Mouse (Mus musculus) thymus, postnatal 0 days (tissue): ENCODE measurements around the gene Vps8. TPM values are rescaled to one million over a fixed set of nuclear protein-coding genes. Genes with fewer than 3 reads are reported as not detected.
A peak's percentile ranks its signal among the peaks of the same experiment; 100 is the strongest.

Source experiments
- DNase-seq: peaks from one replicate; pipeline ENCODE4 v3.0.0-alpha.2; 2015; ENCODE audit warnings: low spot score
- polyA plus RNA-seq: library from polyadenylated mRNA; unstranded; fragments of >200 nt; fragmentation: Nextera tagmentation; extraction: Ambion mirVana; gene quantifications from 2 replicates; pipeline ENCODE4 v1.2.1, GENCODE M21; 2015

Gene Vps8
- polyA plus RNA-seq, 1 experiment from 2014 or later: 8.1 TPM

DNA sequence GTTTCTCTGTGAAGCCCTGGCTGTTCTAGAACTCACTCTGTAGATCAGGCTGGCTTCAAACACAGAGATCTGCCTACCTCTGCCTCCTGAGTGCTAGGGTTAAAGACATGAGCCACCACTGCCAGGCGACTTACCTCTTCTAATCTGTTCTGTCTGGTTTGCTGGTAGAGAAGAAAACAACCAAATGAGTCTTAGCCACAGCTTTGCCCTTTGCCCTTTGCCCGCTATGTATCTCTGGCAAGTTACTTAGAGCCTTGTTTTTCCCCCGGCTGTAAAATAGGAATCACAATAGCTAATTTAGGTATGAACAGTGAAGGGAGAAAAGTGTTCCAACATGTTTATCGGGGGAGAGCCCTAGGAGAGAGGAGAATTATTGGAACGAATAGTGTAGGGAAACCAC, 18.3 kb upstream of the Vps8 start:
- DNase-seq: no peak

DNA sequence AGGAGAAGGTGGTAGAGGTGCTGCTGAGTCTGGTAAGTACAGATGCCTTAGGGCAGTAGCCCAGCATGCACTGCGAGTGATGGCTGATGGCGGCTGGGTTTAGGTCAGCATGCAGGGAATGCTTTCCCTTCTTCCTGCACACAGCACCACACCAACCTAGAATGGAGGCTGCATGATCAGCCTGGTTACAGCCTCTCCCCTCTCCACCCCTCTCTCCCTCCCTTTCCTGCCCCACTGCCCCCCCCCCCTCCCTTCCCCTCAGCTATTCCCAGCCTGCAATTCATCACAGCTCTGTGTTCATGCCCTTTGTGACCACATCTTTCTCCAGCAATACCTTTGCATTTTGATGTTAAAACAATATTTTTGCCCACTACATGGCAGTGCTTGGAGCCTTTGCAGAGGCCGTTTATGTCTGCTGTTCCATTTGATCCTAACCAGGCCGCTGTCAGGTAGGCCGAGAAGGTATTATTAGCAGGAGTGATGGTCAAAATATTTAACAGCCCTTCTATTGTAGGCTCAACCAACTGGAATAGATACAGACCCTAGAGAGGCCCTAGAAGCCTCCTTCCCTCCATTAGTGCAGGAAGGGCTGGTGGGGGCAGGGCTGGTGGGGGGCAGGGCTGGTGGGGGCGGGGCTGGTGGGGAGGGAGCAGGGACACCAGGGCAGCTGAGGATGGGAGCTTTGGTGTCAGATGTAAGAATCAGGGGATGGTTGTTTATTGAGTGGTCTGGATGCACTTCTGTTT, 17.5 kb upstream of the Vps8 start:
- DNase-seq: no peak

DNA sequence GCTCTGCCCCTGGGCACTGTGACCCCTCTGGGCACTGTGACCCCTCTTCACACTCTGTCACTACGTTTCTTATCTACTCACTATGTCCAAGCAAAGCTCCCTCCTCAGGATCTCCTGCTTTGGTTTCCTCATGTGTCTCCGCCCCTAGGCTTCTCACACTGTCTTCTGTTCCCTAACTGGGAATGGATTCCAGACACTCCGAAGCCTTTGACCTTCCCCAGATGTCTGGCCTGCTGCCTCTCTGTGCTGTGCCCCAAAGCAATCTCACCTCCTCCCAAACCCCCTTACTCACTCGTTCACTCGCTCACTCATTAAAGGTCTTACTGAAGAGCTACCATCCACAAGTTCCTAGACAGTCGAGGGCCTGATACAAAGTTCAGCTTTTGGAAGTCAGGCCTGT, 16.8 kb upstream of the Vps8 start:
- no peak for DNase-seq

DNA sequence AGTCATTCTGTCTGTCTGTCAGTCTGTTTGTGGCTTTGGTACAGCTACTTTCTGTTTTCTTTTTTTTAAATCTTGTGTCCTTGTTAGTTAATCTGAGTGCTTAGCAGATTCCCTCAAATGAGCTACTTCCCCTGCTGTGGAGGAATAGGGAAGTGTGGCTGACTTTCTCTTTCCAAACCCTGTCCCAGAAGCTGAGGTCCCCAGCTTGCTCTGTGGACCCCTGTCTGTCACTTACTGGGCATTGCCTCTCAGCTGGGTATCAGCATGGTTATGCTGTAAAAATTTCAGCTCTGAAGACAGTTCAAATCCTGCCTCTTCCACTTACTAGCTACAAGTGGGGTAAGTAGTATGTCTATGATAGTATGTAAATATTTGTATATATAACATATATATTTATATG, 11.1 kb upstream of the Vps8 start:
- DNase-seq: no peak

DNA sequence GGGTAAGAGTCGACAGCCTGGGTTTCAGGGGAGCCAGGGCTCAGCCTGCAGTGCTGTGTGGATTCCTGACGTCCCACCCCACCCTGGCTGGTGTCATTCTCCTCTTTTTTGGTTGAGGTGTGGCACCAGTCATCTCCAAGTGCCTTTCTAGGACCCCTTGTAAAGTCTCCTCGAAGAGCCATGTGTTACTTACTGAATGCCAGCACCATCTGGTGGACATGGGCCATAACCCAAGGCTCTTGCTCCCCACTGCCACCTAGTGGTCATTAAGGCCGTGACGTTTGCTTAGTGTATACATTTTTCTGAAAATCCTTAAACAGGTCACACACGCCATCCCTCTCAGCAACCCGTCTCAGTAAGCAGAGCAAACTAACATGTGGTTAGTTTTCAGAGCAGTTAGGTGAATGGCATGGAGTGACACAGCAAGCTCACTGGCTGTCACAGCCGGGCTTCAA, 10.3 kb upstream of the Vps8 start:
- DNase-seq: peak; percentile 89

DNA sequence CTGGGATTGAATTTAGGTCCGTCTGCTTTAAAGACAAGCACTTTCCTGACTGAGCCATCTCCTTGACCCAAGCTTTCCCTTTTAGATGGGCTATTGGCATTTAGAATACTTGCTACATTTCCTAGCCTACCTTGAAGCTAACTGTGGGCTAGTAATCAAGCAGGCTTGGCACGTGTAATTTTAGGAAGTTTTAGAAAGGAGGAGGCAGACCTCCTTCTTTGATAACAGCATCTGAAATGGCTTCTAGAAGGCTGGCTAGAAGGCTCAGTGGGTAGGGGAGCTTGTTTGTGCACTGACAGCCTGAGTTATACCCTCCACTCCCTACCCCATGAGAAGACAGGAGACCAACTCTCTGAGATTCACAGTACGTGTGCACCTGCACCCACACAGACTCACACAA, 9.1 kb upstream of the Vps8 start:
- DNase-seq: no peak

DNA sequence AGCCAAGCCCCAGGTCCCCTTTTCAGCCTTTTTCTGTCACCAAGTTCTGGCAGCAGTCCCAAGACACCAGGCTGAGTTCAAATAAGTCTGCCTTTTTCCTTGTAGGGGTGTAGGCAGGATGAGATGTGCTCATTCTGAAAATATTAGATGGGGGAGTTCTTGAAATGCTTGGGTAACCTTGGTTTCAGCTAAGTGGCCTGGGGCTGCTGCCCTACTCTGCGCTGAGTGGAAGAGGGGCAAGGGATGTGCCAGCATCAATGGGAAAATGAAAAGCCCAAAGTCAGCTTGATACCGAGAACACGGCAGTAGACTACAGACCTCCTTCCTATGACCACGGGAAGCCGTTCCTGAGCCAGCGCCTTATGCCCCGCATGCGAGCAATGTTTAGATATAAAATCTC, 7.8 kb upstream of the Vps8 start:
- DNase-seq: no peak

DNA sequence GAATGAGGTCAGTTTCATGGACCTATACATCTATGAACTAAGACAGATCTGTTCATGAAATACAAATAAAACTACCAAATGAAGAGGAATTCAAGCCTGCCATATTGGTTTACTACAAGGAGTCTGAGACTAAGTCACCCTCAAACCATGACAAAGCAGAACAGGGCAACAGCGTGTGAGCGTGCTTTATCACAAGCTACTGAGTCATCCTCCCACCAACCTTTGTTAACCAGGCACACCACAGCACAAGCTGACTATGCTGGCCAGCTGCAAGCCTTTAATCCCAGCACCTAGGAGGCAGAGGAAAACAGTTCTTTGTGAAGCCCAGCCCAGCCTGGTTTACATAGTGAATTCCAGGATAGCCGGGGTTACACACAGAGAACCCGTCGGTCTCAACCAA, 4.9 kb upstream of the Vps8 start:
- no peak for DNase-seq

DNA sequence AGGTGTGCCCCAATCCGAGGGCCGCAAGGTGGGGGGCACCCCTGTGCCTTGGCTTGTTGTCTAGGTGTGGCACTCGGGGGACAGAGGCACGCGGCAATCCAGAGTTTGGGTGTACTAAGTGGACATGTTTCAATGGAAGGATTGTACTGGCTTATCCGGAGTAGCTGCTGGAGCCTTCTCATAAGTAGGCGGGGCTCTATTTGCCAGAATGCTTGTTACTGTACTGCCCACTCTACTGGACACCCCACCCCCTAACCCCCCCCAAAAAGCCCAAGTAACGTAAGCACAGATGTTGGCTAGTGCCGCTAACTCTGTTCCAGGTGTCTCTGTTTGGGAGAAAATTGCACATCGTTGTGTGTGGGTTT, 610 bp downstream of the Vps8 start:
- no peak for DNase-seq

DNA sequence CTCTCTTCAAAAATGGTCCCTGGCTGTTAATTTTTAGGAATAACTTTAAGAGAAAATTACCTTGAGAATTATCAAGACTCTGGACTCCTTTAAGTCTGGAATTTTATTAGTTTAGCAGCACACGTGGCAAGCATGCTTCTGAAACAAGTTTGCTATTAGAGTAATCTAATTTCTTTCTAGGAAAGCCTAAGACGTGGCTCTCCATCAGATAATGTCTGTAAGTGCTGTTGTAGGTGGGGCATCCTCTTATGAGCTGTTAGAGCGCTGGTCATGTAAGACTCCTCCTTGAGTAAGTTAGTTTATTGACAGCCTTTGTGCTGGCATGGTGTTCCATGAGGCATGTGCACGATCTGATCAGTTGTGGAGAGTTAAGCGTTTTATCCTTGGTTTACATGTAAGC, 5.2 kb downstream of the Vps8 start:
- no peak for DNase-seq

DNA sequence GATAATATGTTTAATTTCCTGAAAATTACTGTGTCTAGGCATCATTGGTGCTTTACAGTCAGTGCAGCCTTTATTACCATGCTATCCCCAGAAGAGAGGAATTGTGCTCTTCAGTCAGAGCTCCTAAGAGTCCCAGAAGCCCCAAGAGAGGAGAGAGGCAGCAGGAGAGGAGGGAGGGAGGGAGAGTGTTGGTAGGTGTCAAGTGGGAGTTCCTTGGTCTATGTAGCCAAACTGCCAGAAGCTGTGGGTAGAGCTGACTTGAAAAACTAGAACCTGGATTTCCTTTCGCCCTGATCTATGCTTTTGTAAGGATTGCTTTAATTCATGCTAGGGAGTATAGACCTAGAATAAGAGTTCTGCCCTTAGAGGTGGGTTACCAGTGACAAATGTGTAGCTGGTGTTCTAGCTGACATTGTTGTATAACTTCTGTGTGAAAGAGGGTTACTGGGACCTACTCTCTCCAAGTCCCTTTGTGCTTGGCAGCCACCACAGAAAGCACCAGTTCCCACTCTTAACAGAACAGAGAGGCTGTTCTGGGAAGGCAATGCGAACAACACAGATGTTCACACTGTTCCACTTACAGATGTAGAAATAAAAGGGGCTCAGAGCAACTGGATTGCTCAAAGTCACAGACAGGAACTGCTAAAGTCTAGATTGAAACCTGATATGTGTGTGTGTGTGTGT, 7.6 kb downstream of the Vps8 start:
- no peak for DNase-seq

DNA sequence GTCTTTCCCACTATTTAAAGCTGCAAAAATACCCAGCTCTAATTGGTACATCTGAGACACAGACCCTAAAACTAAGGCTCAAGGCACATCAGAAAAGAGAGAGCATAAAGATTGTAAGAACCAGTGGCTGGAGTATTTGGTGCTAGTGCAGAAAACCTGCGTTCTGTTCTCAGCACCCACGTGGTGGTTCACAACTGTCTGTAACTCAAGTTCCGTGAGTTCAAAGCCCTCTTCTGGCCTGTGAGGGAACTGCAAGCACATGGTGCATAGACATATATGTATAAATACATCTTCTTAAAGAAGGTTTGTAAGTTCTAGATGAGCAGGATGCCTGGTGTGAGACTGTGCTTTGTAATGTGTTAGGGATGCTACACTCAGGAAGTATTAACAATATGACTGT, 8.7 kb downstream of the Vps8 start:
- DNase-seq: no peak

DNA sequence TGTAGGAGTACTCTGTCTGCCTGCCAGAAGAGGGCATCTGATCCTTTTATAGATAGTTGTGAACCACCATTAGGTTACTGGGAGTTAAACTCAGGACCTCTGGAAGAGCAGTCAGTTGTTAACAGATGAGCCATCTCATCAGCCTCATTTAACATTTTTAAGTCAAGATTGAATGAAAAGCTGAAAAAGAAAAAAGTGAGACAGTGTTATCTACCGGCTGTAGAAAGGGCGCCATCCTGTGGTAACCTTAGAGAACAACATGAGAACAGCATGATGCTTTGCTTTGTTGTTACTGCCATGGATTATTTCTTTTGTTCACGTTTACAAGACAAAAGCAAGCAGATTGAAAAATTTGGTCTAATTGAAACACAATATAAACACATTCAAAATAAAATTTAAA, 10.6 kb downstream of the Vps8 start:
- peak; percentile 17 for DNase-seq

DNA sequence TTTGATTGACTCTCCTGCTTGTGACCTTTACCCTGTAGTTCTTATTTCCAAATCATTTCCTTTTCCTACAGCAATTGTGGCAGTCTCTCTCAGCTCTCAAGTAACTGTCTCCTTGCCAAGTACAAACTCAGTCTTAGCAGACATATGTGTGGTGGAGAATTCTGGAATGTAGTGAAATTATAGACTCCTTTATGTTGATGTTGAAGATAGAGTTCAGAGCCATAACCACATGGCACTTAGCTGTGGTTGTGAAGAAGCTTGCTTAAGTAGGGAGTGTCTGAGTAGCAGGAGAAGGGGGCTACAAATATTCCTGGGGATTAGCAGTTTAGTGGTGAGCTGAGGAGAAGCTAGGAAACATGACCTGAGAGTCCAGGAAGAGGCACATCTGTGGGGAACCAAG, 18.1 kb downstream of the Vps8 start:
- DNase-seq: no peak

DNA sequence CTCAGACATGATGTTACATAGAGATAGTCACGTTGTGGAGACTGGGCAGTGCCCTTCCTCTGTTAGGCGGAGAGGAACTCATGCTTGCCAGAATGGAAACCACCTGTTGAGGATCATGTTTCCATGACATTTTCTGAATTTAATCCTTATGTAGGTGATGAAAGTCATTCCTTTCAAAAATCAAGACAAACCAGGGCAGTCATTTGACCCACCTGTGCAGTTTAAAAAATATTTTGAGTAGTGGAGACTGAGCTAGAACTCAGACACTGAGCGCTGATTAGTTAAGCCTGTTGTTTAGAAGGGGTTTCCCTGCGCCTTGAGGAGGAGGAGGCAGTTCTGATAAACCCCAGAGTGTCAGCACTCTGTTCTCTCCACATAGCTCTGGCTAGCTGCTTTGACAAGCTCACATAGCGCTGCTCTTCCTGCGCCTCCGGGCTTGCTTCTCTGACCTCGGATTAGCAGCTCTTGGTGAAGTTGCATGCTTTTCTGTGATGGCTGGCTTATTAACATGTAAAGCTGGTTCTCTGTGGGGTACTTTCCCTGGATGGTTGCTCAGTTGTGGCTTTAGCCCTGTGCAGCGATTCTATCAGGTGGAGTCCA, 22.2 kb downstream of the Vps8 start:
- DNase-seq: no peak

DNA sequence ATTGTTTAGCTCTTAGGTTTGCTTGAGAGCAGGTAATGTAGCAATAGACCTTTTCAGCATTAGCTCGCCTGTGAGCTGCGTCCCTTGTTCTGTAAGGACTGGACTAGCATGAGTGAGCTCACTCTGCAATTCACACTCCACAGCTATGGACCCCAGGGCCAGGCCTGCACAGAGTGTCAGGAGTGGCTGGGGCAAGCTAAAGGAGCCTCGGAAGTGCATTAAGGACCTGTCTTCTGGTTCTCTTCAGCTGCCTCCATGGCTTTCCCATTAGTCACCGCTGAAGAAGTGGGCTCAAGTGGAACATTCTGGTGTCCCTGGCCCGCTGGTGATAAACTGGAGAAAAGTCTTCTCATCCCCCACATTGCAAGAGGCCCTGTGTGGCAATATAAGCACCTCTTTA, 24.5 kb downstream of the Vps8 start:
- DNase-seq: no peak

DNA sequence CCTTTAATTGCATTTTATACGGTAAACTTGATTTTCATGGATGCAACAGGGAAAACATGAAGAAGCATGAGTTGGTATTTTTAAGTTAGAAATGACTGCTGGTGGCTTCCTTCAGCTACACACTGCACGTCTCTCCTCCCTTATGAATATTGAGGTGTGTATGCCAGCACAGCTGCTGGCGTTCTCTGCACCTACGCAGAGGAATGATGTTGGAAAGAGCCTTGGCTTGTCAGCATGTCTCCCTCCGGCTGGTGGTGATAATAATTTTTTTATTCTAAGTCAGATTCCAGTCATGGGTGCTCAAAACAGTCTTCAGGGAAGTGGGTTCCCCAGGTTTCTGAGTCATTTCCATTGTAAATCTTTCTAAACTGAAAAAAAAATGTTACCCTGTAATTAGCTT, 25.5 kb downstream of the Vps8 start:
- DNase-seq: no peak

DNA sequence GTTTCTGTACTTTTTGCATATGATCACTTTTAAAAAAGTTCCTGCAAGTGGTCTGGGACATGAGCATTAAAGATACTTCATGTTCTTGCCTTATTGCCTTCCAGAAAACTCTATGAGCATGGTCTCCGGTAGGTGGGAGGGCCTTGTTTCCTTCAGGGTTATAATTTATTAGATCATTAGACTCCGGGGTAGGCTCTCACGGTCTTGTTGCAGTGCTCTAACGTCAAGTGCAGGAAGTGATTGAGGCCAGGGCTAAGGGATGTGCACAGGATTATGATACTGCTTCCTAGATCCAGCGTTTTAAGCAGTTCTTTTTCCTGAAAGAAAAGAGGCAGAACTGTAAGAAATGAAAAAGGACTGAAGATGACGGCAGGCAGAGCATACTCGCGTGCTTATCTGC, 27.0 kb downstream of the Vps8 start:
- DNase-seq: no peak

DNA sequence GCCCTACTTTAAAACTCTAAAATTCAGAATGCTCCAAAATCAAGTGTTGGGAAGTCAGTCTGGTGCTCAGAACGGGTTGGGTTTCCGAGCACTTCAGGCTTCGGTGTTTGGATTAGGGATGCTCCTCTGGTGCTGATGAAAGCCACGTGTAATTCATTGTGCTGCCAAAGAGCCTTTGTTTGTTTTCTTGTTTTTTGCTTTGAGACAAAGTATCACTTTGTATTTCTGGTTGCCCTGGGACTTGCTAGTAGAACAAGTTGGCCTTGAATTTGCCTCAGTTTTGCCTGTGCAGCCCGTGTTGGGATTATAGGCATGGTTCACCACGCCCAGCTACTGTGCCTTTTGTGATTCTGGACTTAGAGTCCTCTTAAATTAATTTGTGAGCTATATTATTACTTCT, 29.7 kb downstream of the Vps8 start:
- DNase-seq: no peak

DNA sequence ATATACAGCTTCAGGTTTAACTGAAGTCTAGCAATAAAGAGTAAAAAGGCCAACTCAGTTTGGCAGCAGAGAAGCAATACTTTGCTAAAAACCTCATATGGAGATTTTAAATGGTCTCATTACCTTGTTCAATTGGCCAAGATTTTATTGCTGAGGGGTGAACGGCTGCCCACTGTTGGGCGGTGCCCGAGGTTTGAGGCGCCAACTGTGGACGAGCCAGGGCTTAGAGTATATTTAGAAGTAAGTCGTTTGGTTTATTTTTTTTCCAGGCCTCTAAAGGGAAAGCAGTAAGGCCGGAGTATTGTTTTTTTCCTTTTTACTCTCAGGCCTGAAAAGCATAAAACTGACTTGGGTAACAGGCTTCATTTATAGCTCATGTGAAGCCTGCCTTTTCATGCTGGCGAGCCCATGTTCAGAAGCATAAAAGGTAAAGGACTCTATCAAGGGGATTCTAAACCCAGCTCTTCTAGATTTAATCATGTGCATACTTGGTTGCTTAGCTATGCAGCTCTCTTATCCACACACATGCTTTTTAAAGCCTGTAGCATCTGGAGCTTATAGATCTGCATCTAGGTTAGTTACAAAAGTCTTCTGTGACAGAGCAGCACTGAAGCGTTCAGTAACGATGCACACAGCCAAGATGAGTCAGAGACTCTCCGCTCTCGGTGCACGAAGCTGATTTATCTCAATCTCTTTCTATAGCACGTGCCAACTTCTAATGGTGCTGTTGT, 34.9 kb downstream of the Vps8 start:
- DNase-seq: no peak

DNA sequence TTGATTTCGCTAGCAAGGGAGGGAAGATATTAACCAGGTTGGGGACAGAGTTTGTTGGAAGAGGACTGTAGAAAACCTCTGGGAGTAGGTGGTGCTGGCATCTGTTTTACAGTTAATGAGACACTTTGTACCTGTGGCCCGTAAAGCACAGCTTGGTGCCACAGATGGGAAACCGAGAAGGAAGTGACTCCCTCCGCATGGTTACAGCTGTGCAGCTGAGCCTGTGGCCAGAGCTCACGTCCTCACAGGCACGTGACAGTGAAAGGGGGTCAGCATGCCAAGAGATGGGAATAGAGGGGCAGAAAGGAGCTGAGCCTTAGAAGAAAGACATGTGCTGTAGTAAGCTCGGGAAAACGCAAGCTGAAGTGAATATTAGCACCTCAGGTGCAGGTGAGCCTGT, 43.0 kb downstream of the Vps8 start:
- DNase-seq: no peak

DNA sequence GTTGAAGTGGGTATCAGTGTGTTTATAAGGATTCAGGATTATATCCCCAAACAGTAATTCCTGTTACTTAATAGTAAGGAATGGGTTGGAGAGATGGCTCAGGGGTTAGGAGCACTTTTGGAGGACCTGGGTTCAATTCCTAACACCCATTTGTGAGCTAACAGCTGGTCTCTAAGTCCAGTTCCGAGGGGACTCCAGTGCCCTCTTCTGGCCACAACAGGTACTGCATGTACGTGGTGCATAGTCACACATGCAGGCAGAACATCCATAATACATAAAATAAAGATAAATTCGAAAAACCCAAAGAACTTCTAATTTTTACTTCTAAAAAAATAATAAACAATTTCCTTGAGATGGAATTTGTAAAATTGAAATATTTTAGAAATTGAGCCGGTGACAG, 47.5 kb downstream of the Vps8 start:
- DNase-seq: no peak
